Mouse (Mus musculus) kidney, adult 2 months (tissue): ENCODE results near the gene Actl6a.

Experiments
- CTCF ChIP-seq: fragments of 200-500 bp; conservative IDR thresholded peaks from 2 replicates; pipeline ENCODE4 v1.5.1; 2011; ENCODE audit warnings: low read depth, mild to moderate bottlenecking, control low read depth, low read length, moderate library complexity, mixed read lengths; ENCODE audit not compliant: insufficient read depth, insufficient read length
- POLR2A ChIP-seq: fragments of 200-500 bp; IDR thresholded peaks from one replicate; pipeline ENCODE4 v1.6.1; 2011; ENCODE audit warnings: low read depth, low read length, control low read depth

DNA sequence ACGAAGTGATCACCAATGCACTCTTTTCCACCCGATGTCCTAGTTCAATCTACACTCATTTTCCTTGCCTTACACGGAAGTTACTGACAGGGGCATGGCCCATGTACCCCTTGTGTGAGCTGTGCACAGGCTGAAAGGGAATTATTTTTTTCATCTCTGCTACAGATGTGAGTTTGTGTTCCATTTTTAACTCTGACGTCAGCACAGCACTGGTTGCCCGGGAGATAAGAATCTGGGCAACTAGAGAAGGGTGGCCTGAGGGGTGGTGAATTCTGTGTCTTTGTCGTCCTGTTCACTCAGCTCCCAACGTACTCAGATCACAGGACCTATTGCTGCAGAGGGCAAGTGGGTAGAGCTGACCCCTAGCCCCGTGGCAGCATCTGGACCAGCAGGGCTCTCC, 45.8 kb upstream of the Actl6a start:
- TF ChIP-seq CTCF (no peak), POLR2A (no peak)
